Mouse (Mus musculus) G1E (cell line): Measurements from ENCODE around the gene Ttc14. TPM values are rescaled to one million over a fixed set of nuclear protein-coding genes. Genes with fewer than 3 reads are reported as not detected.

Experiments used
- ATAC-seq: 2 replicates; pipeline ENCODE4 v1.8.0; 2016; ENCODE audit warnings: mild to moderate bottlenecking; ENCODE audit not compliant: insufficient number of reproducible peaks, poor library complexity, low FRiP score, severe bottlenecking; ENCODE audit errors: extremely low read depth
- DNase-seq: peaks from one replicate; pipeline ENCODE4 v3.0.0; 2012; ENCODE audit warnings: low spot score
- H3K27me3 ChIP-seq: 2 replicates; pipeline ENCODE4 v1.6.1; 2012; ENCODE audit warnings: mild to moderate bottlenecking, low read length, inconsistent platforms; ENCODE audit not compliant: insufficient read depth
- H3K36me3 ChIP-seq: replicated peaks from 2 replicates; pipeline ENCODE3; 2012; ENCODE audit warnings: mild to moderate bottlenecking, inconsistent platforms
- H3K4me1 ChIP-seq: 2 replicates; pipeline ENCODE4 v1.6.1; 2012; ENCODE audit warnings: low read depth, low read length, inconsistent platforms, mixed read lengths; ENCODE audit not compliant: insufficient read depth
- H3K4me3 ChIP-seq: 2 replicates; pipeline ENCODE4 v1.5.1; 2012; ENCODE audit warnings: low read depth, mild to moderate bottlenecking, inconsistent platforms, low read length, moderate library complexity, mixed read lengths
- H3K9me3 ChIP-seq: replicated peaks from 2 replicates; pipeline ENCODE4 v1.6.1; 2012; ENCODE audit warnings: inconsistent platforms
- CTCF ChIP-seq: IDR thresholded peaks from 2 replicates; pipeline ENCODE4 v1.5.1; 2012; ENCODE audit warnings: low read depth, low read length, inconsistent platforms, mixed read lengths
- GATA1 ChIP-seq: IDR thresholded peaks from 2 replicates; pipeline ENCODE4 v1.6.1; 2012; ENCODE audit warnings: borderline replicate concordance, low read length, inconsistent platforms, mixed read lengths
- GATA2 ChIP-seq: IDR thresholded peaks from 2 replicates; pipeline ENCODE4 v1.6.1; 2012; ENCODE audit warnings: low read depth, low read length, inconsistent platforms, borderline replicate concordance
- POLR2AphosphoS5 ChIP-seq: IDR thresholded peaks from 2 replicates; pipeline ENCODE4 v1.6.1; 2012; ENCODE audit warnings: low read depth, low read length, inconsistent platforms; ENCODE audit not compliant: insufficient replicate concordance
- TAL1 ChIP-seq: conservative IDR thresholded peaks from 2 replicates; pipeline ENCODE4 v1.6.1; 2012; ENCODE audit warnings: low read depth, low read length, inconsistent platforms, mixed read lengths
- polyA plus RNA-seq: library from polyadenylated mRNA; stranded (reverse); fragments of >175 nt; gene quantifications from 2 replicates; pipeline ENCODE4 v1.2.3, GENCODE M21; 2012
- total RNA-seq, 2 experiments: library from RNA; stranded (forward) in 1 of 2; stranded (reverse) in 1 of 2; fragments of 200-1000 nt in 1 of 2; fragments of >200 nt in 1 of 2; fragmentation: Nextera tagmentation in 1 of 2; gene quantifications; 2 replicates each; pipeline ENCODE4 v1.2.3; 2014 to 2017

Ttc14 gene
- total and polyA plus RNA-seq, 3 experiments, result 30.7 to 112 (median 73.2) TPM

- Histone ChIP-seq H3K27me3 (no peaks in the 10 kb centered on the region), H3K9me3 (no peaks in the 10 kb centered on the region), H3K4me1 (peaks cover 16% of the 10 kb centered on the region), H3K4me3 (no peak overlapping the region), H3K36me3 (no peaks in the 10 kb centered on the region)
- DNase-seq, result no peak
- no peak for TF ChIP-seq GATA1
- TF ChIP-seq TAL1, result no peak
- no peak for TF ChIP-seq POLR2AphosphoS5
- no peak for TF ChIP-seq CTCF
- TF ChIP-seq GATA2, result no peak
- ATAC-seq, result no peak
Observed at GRCm38 (mm10) chr3:33832351-33832750, 32.7 kb downstream of the Ttc14 start.

- Histone ChIP-seq H3K27me3 (no peaks in the 10 kb centered on the region), H3K36me3 (no peaks in the 10 kb centered on the region), H3K9me3 (no peaks in the 10 kb centered on the region), H3K4me3 (no peak overlapping the region), H3K4me1 (peaks cover 9% of the 10 kb centered on the region)
- ATAC-seq (no peak), DNase-seq (no peak)
- TF ChIP-seq TAL1 (no peak), POLR2AphosphoS5 (no peak)
Observed at GRCm38 (mm10) chr3:33836576-33836975, 36.9 kb downstream of the Ttc14 start.

GRCm38 (mm10) chr3:33838877-33839276 is 39.2 kb downstream of the Ttc14 start:
- Histone ChIP-seq H3K27me3 (no peaks in the 10 kb centered on the region), H3K9me3 (no peaks in the 10 kb centered on the region), H3K36me3 (no peaks in the 10 kb centered on the region), H3K4me3 (no peak overlapping the region), H3K4me1 (peaks cover 13% of the 10 kb centered on the region)
- ATAC-seq, result no peak
- DNase-seq, result no peak
- no peak for TF ChIP-seq GATA1
- no peak for TF ChIP-seq GATA2
- TF ChIP-seq CTCF, result no peak
- TF ChIP-seq POLR2AphosphoS5, result no peak
- TF ChIP-seq TAL1, result no peak

- peak; percentile 51; the same call in 1 of the 2 replicates for ATAC-seq
Observed at GRCm38 (mm10) chr3:33843801-33844632, 44.4 kb downstream of the Ttc14 start, which contains the start of gene Ccdc39. Gene Ccdc39 (minus strand): TSS chr3:33844310.

GRCm38 (mm10) chr3:33846639-33847038 is 47.0 kb downstream of the Ttc14 start:
- no peaks in the 10 kb centered on the region for H3K9me3 ChIP-seq
- ATAC-seq (peak; percentile 62), DNase-seq (no peak)
- TF ChIP-seq POLR2AphosphoS5, result no peak
- no peak for TF ChIP-seq GATA1
- TF ChIP-seq GATA2, result no peak
- no peak for TF ChIP-seq CTCF
- TF ChIP-seq TAL1, result no peak
- H3K4me1 ChIP-seq, result peaks cover 48% of the 10 kb centered on the region
- H3K36me3 ChIP-seq, result no peaks in the 10 kb centered on the region
- no peak overlapping the region for H3K4me3 ChIP-seq
- H3K27me3 ChIP-seq, result no peaks in the 10 kb centered on the region

More at GRCm38 (mm10) chr3:33843801-33844632, 44.4 kb downstream of the Ttc14 start, which contains the start of gene Ccdc39:
- TF ChIP-seq CTCF (no peak), TAL1 (no peak), GATA1 (no peak), GATA2 (no peak), POLR2AphosphoS5 (no peak)
- Histone ChIP-seq H3K9me3 (no peaks in the 10 kb centered on the region), H3K4me3 (peak within 1 kb of the TSS; percentile 69), H3K36me3 (no peaks in the 10 kb centered on the region), H3K27me3 (no peaks in the 10 kb centered on the region), H3K4me1 (peaks cover 48% of the 10 kb centered on the region)
- DNase-seq, result no peak

GRCm38 (mm10) chr3:33850856-33851255 is 51.2 kb downstream of the Ttc14 start:
- no peak for ATAC-seq
- no peak for TF ChIP-seq TAL1
- TF ChIP-seq POLR2AphosphoS5, result no peak
- no peak for TF ChIP-seq CTCF
- no peak for TF ChIP-seq GATA1
- no peak for TF ChIP-seq GATA2
- Histone ChIP-seq H3K27me3 (no peaks in the 10 kb centered on the region), H3K4me1 (peaks cover 43% of the 10 kb centered on the region), H3K9me3 (no peaks in the 10 kb centered on the region), H3K4me3 (no peak overlapping the region), H3K36me3 (no peaks in the 10 kb centered on the region)
- DNase-seq, result no peak
